Mouse (Mus musculus) midbrain, embryonic 16.5 days (tissue): ENCODE results near the gene Rhot2. TPM values are rescaled to one million over a fixed set of nuclear protein-coding genes. Genes with fewer than 3 reads are reported as not detected.
A peak's percentile ranks its signal among the peaks of the same experiment; 100 is the strongest.

Experiments
- ATAC-seq: fragments of 200-750 bp; cut with Nextera tagmentation; 2 replicates; pipeline ENCODE4 v1.8.0; 2017; ENCODE audit warnings: moderate TSS enrichment
- H3K27ac ChIP-seq: fragments of 300-500 bp; sonication (generic); 2 replicates; pipeline ENCODE4 v1.5.1; 2014; ENCODE audit warnings: mild to moderate bottlenecking, low read length, mixed read lengths
- H3K27me3 ChIP-seq: fragments of 300-500 bp; sonication (generic); 2 replicates; pipeline ENCODE4 v1.6.1; 2014; ENCODE audit warnings: low read depth, low read length, mixed read lengths; ENCODE audit not compliant: control insufficient read depth, insufficient read depth
- H3K36me3 ChIP-seq: fragments of 300-500 bp; sonication (generic); 2 replicates; pipeline ENCODE4 v1.6.1; 2014; ENCODE audit warnings: mild to moderate bottlenecking, low read length, moderate library complexity, mixed read lengths; ENCODE audit not compliant: control insufficient read depth, insufficient read depth
- H3K4me1 ChIP-seq: fragments of 300-500 bp; sonication (generic); 2 replicates; pipeline ENCODE4 v1.6.1; 2014; ENCODE audit warnings: mild to moderate bottlenecking, low read length, mixed read lengths; ENCODE audit not compliant: control insufficient read depth, insufficient read depth
- H3K4me2 ChIP-seq: fragments of 300-500 bp; sonication (generic); 2 replicates; pipeline ENCODE4 v1.6.1; 2014; ENCODE audit warnings: mild to moderate bottlenecking, low read length, mixed read lengths
- H3K4me3 ChIP-seq: fragments of 300-500 bp; sonication (generic); 2 replicates; pipeline ENCODE4 v1.5.1; 2014; ENCODE audit warnings: low read depth, mild to moderate bottlenecking, low read length, moderate library complexity, mixed read lengths
- H3K9ac ChIP-seq: fragments of 300-500 bp; sonication (generic); 2 replicates; pipeline ENCODE4 v1.6.1; 2014; ENCODE audit warnings: low read depth, low read length, mixed read lengths
- H3K9me3 ChIP-seq: fragments of 300-500 bp; sonication (generic); replicated peaks from 2 replicates; pipeline ENCODE4 v1.6.1; 2014; ENCODE audit warnings: mild to moderate bottlenecking, low read length, mixed read lengths; ENCODE audit not compliant: control insufficient read depth, poor library complexity, severe bottlenecking
- WGBS: fragments of 180-500 bp; shearing (Covaris S2); extraction: QIAGEN DNeasy Blood & Tissue Kit; methylation state at CpG from one replicate; pipeline ENCODE4 v1.1.7; 2014; 5-methylcytosine and 5-hydroxymethylcytosine counted together
- polyA plus RNA-seq: library from polyadenylated mRNA; unstranded; fragments of >200 nt; fragmentation: Nextera tagmentation; extraction: Ambion mirVana; gene quantifications from 2 replicates; pipeline ENCODE4 v1.2.1, GENCODE M21; 2015

Gene Rhot2
- polyA plus RNA-seq = 15.2 and 16.7 TPM in 2 replicates

- ATAC-seq = peak; percentile 96
- H3K4me3 ChIP-seq = peak within 1 kb of the TSS; percentile 89
- H3K36me3 ChIP-seq = peaks cover 26% of the 10 kb centered on the region
- H3K9me3 ChIP-seq = no peaks in the 10 kb centered on the region
- WGBS = under 1% methylated on average over 21 of the region's 21 CpGs
- peak within 1 kb of the TSS; percentile 75 for H3K27ac ChIP-seq
- H3K4me1 ChIP-seq = peaks cover 15% of the 10 kb centered on the region
- no peaks in the 10 kb centered on the region for H3K27me3 ChIP-seq
- H3K9ac ChIP-seq = peak within 1 kb of the TSS; percentile 84
- H3K4me2 ChIP-seq = peak within 1 kb of the TSS; percentile 95
Measured at GRCm38 (mm10) chr17:25844396-25844901, at the start of gene Rhot2. Gene Rhot2 (minus strand): TSS chr17:25844851.

- no peaks in the 10 kb centered on the region for H3K27me3 ChIP-seq
- H3K36me3 ChIP-seq = no peaks in the 10 kb centered on the region
- 39% methylated on average over 2 of the region's 2 CpGs for WGBS
- H3K4me2 ChIP-seq = no peak overlapping the region
- H3K27ac ChIP-seq = peak overlapping the region; percentile 43
- peak; percentile 73; the same call in 1 of the 2 replicates for ATAC-seq
- H3K4me3 ChIP-seq = no peak overlapping the region
- H3K9ac ChIP-seq = 0 out of 2 replicates have a peak overlapping the region, but pooled peaks have one; percentile 11
- H3K9me3 ChIP-seq = no peaks in the 10 kb centered on the region
- H3K4me1 ChIP-seq = peaks cover 4% of the 10 kb centered on the region; the same call in 1 of the 2 replicates
Measured at GRCm38 (mm10) chr17:25893975-25894617, 49.4 kb upstream of the Rhot2 start.

- no peaks in the 10 kb centered on the region; the same call in 1 of the 2 replicates for H3K36me3 ChIP-seq
- no peak overlapping the region for H3K4me2 ChIP-seq
- no peaks in the 10 kb centered on the region for H3K9me3 ChIP-seq
- no peaks in the 10 kb centered on the region for H3K27me3 ChIP-seq
- H3K9ac ChIP-seq = no peak overlapping the region
- WGBS = 95% methylated on average over 3 of the region's 3 CpGs
- H3K4me3 ChIP-seq = no peak overlapping the region
- no peak overlapping the region for H3K27ac ChIP-seq
- no peak for ATAC-seq
- H3K4me1 ChIP-seq = no peaks in the 10 kb centered on the region
Measured at GRCm38 (mm10) chr17:25888837-25889236, 44.2 kb upstream of the Rhot2 start.

- H3K4me3 ChIP-seq = no peak overlapping the region
- no peak overlapping the region for H3K27ac ChIP-seq
- no peaks in the 10 kb centered on the region for H3K9me3 ChIP-seq
- peaks cover 7% of the 10 kb centered on the region for H3K36me3 ChIP-seq
- 94% methylated on average over 10 of the region's 10 CpGs for WGBS
- H3K9ac ChIP-seq = no peak overlapping the region
- no peaks in the 10 kb centered on the region for H3K4me1 ChIP-seq
- no peaks in the 10 kb centered on the region for H3K27me3 ChIP-seq
- H3K4me2 ChIP-seq = no peak overlapping the region
- ATAC-seq = no peak
Measured at GRCm38 (mm10) chr17:25887467-25887866, 42.8 kb upstream of the Rhot2 start.

GRCm38 (mm10) chr17:25886806-25887205 is 42.2 kb upstream of the Rhot2 start:
- Histone ChIP-seq H3K9me3 (no peaks in the 10 kb centered on the region), H3K4me1 (no peaks in the 10 kb centered on the region), H3K27me3 (no peaks in the 10 kb centered on the region), H3K36me3 (peaks cover 7% of the 10 kb centered on the region), H3K4me3 (no peak overlapping the region), H3K9ac (no peak overlapping the region), H3K27ac (no peak overlapping the region), H3K4me2 (no peak overlapping the region)
- ATAC-seq = no peak

GRCm38 (mm10) chr17:25885636-25886035 is 41.0 kb upstream of the Rhot2 start:
- Histone ChIP-seq H3K27ac (no peak overlapping the region), H3K9ac (no peak overlapping the region), H3K27me3 (no peaks in the 10 kb centered on the region), H3K9me3 (no peaks in the 10 kb centered on the region), H3K36me3 (peaks cover 7% of the 10 kb centered on the region), H3K4me1 (peaks cover 3% of the 10 kb centered on the region; the same call in 1 of the 2 replicates), H3K4me3 (no peak overlapping the region), H3K4me2 (no peak overlapping the region)
- 63% methylated on average over 4 of the region's 4 CpGs for WGBS
- ATAC-seq = no peak; the same call in 1 of the 2 replicates

- Histone ChIP-seq H3K27ac (no peak overlapping the region), H3K4me3 (no peak overlapping the region), H3K4me1 (peaks cover 5% of the 10 kb centered on the region; the same call in 1 of the 2 replicates), H3K4me2 (no peak overlapping the region), H3K9me3 (no peaks in the 10 kb centered on the region), H3K36me3 (peaks cover 7% of the 10 kb centered on the region), H3K27me3 (no peaks in the 10 kb centered on the region), H3K9ac (no peak overlapping the region)
- no peak for ATAC-seq
- 91% methylated on average over 3 of the region's 3 CpGs for WGBS
Measured at GRCm38 (mm10) chr17:25883824-25884223, 39.2 kb upstream of the Rhot2 start.

- H3K27ac ChIP-seq = peak overlapping the region; percentile 30; the same call in 1 of the 2 replicates
- H3K4me3 ChIP-seq = no peak overlapping the region
- 70% methylated on average over 8 of the region's 8 CpGs for WGBS
- no peak overlapping the region for H3K9ac ChIP-seq
- no peak for ATAC-seq
- H3K36me3 ChIP-seq = peaks cover 11% of the 10 kb centered on the region
- H3K27me3 ChIP-seq = no peaks in the 10 kb centered on the region
- H3K4me1 ChIP-seq = peaks cover 5% of the 10 kb centered on the region; the same call in 1 of the 2 replicates
- no peak overlapping the region for H3K4me2 ChIP-seq
- H3K9me3 ChIP-seq = no peaks in the 10 kb centered on the region
Measured at GRCm38 (mm10) chr17:25883268-25883667, 38.6 kb upstream of the Rhot2 start.

- ATAC-seq = no peak
- WGBS = 38% methylated on average over 5 of the region's 5 CpGs
- no peaks in the 10 kb centered on the region for H3K9me3 ChIP-seq
- peaks cover 19% of the 10 kb centered on the region for H3K36me3 ChIP-seq
- H3K4me2 ChIP-seq = no peak overlapping the region
- H3K27ac ChIP-seq = no peak overlapping the region
- H3K27me3 ChIP-seq = no peaks in the 10 kb centered on the region
- no peak overlapping the region for H3K4me3 ChIP-seq
- H3K9ac ChIP-seq = no peak overlapping the region
- H3K4me1 ChIP-seq = peaks cover 5% of the 10 kb centered on the region; the same call in 1 of the 2 replicates
Measured at GRCm38 (mm10) chr17:25882306-25882705, 37.7 kb upstream of the Rhot2 start.
